Mouse (Mus musculus): ENCODE results near the gene Timm8a1. TPM values are rescaled to one million over a fixed set of nuclear protein-coding genes. Genes with fewer than 3 reads are reported as not detected.
"Not testable (repeated sequence)": the region's sequence is repeated elsewhere in the genome, so short reads cannot be mapped to it uniquely, and the experiment has no call there.

Gene Timm8a1
- polyA plus RNA-seq, 1 experiment from 2014 or later: 67.8 TPM

DNA sequence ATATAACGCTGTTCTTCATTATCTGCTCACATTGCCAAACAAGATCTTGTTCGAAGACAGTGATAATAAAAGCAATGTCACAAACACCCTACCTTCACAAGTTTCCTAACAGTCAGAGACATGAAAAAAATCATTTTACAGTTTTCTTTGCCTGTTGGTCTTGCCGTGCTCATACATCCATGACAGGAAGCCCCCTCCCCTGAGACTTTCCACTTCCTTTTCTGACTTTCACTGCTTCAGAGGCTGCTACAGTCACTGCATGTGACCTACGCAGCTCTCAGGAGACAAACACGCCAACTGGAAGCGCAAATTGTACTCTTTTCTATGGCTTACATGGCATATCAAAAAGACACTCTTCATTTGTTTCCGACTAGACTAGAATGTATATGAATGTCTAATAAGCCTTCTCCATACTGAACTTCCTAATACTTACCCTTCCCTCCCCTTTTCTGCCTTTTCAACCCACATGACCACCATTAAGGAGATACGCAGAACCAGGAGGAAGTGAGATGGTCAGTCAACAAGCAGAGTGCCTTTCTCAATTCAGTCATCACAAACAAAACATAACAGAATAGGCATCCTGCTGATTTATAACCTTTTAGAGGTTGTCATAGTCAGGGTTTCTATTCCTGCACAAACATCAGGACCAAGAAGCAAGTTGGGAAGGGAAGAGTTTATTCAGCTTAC lies 25.0 kb upstream of the Timm8a1 start:
- Histone ChIP-seq H3K27ac (no peak overlapping the region), H3K4me2 (no peak overlapping the region), H3K4me1 (replicated peaks) (no peaks in the 10 kb centered on the region), H3K36me3 (no peaks in the 10 kb centered on the region), H3K4me3 (replicated peaks) (no peak overlapping the region), H3K9me3 (no peaks in the 10 kb centered on the region), H3K27me3 (no peaks in the 10 kb centered on the region; the same call in 1 of the 2 replicates), H3K9ac (replicated peaks) (no peak overlapping the region)
- WGBS: 83% methylated on average over 8 of the region's 8 CpGs
- ATAC-seq (ENCODE audit: insufficient number of reproducible peaks, insufficient read depth, low FRiP score, low TSS enrichment, low read depth): no peak

- no peak for ATAC-seq (ENCODE audit: insufficient number of reproducible peaks, insufficient read depth, low FRiP score, low TSS enrichment, low read depth)
- no peak overlapping the region for H3K4me3 ChIP-seq (replicated peaks)
These were observed 22.7 kb upstream of the Timm8a1 start for GRCm38 (mm10) chrX:134564326-134564725.

DNA sequence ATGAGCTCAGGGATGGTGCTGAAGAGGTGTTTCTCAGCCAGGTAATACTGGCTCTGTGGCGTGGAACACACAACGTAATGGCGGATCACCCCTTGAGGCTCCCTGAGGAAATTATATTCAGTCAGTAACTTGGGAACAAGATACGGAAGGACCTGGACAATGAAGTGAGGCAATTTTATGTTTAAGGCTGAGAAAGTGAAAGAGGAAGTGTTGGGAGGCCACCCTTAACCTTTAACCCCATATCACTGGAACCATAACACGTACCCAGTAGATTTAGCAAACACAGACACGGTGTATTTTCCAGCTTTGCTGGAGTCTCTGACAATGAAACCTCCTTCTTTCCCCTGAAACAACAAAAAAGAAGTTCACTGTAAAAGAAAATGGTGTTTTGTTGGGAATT lies 12.8 kb upstream of the Timm8a1 start:
- Histone ChIP-seq H3K4me1 (replicated peaks) (no peaks in the 10 kb centered on the region), H3K36me3 (no peaks in the 10 kb centered on the region), H3K27ac (no peak overlapping the region), H3K4me3 (replicated peaks) (no peak overlapping the region), H3K9ac (replicated peaks) (no peak overlapping the region), H3K27me3 (no peaks in the 10 kb centered on the region; the same call in 1 of the 2 replicates), H3K4me2 (no peak overlapping the region), H3K9me3 (no peaks in the 10 kb centered on the region)
- no peak for ATAC-seq (ENCODE audit: insufficient number of reproducible peaks, insufficient read depth, low FRiP score, low TSS enrichment, low read depth)
- 70% methylated on average over 6 of the region's 6 CpGs for WGBS

More at GRCm38 (mm10) chrX:134564326-134564725, 22.7 kb upstream of the Timm8a1 start:
- Histone ChIP-seq H3K27me3 (no peaks in the 10 kb centered on the region), H3K27ac (no peak overlapping the region), H3K9me3 (no peaks in the 10 kb centered on the region), H3K9ac (replicated peaks) (no peak overlapping the region), H3K36me3 (no peaks in the 10 kb centered on the region), H3K4me2 (no peak overlapping the region), H3K4me1 (replicated peaks) (no peaks in the 10 kb centered on the region)
- 94% methylated on average over 4 of the region's 4 CpGs for WGBS

GRCm38 (mm10) chrX:134553326-134553725 lies 11.7 kb upstream of the Timm8a1 start:
- H3K4me1 ChIP-seq (replicated peaks): no peaks in the 10 kb centered on the region
- no peaks in the 10 kb centered on the region for H3K36me3 ChIP-seq
- H3K9ac ChIP-seq (replicated peaks): no peak overlapping the region
- ATAC-seq (ENCODE audit: insufficient number of reproducible peaks, insufficient read depth, low FRiP score, low TSS enrichment, low read depth): no peak
- no peak overlapping the region for H3K27ac ChIP-seq
- no peaks in the 10 kb centered on the region; the same call in 1 of the 2 replicates for H3K27me3 ChIP-seq
- H3K9me3 ChIP-seq: no peaks in the 10 kb centered on the region
- no peak overlapping the region for H3K4me2 ChIP-seq
- 85% methylated on average over 4 of the region's 4 CpGs for WGBS
- no peak overlapping the region for H3K4me3 ChIP-seq (replicated peaks)

DNA sequence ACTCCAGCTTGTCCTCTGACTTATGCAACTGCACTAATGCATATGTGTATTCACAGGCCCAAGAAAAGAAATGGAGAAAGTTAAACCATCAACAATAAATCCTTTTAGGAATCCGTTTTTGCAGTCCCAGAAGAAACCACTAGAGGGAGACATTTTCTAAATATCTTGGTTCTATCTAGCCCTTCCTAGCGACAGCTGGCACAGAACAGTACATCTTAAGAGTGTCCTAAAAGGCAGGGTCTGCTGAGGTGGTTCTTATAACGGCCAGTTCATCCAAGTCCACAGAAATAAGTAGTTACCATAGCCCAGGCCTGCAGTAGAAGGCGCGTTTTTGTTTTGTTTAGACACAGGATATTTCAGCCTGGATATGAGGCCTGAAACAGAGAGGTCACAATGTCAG lies 9.2 kb upstream of the Timm8a1 start:
- no peak for ATAC-seq (ENCODE audit: insufficient number of reproducible peaks, insufficient read depth, low FRiP score, low TSS enrichment, low read depth)
- Histone ChIP-seq H3K4me2 (no peak overlapping the region), H3K27ac (no peak overlapping the region), H3K9me3 (no peaks in the 10 kb centered on the region), H3K4me3 (replicated peaks) (no peak overlapping the region), H3K36me3 (no peaks in the 10 kb centered on the region), H3K27me3 (no peaks in the 10 kb centered on the region; the same call in 1 of the 2 replicates), H3K9ac (replicated peaks) (no peak overlapping the region), H3K4me1 (replicated peaks) (no peaks in the 10 kb centered on the region)
- 19% methylated on average over 5 of the region's 5 CpGs for WGBS

DNA sequence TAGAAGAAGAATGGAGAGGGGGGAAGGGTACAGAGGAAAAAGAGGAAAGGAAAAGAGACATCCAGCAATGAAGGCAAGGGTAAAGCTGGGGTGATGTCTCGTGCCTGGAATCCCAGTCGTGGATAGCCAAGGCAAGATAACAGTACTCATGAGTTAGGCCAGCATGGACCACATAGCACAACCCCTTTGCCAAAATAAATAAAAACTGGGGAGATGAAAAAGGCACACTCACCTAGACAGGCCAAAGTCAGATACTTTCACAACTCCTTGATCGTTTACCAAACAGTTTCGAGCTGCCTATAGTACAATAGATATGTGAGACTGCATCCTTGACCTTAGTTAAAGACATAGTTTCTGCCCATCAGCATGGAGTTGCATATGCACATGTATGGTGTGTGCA lies 5.7 kb upstream of the Timm8a1 start:
- WGBS: 88% methylated on average over 4 of the region's 4 CpGs
- no peaks in the 10 kb centered on the region; the same call in 1 of the 2 replicates for H3K27me3 ChIP-seq
- no peak overlapping the region for H3K27ac ChIP-seq
- H3K9me3 ChIP-seq: no peaks in the 10 kb centered on the region
- H3K36me3 ChIP-seq: no peaks in the 10 kb centered on the region
- no peaks in the 10 kb centered on the region for H3K4me1 ChIP-seq (replicated peaks)
- H3K4me2 ChIP-seq: no peak overlapping the region
- no peak for ATAC-seq (ENCODE audit: insufficient number of reproducible peaks, insufficient read depth, low FRiP score, low TSS enrichment, low read depth)
- no peak overlapping the region for H3K9ac ChIP-seq (replicated peaks)
- H3K4me3 ChIP-seq (replicated peaks): no peak overlapping the region

- Histone ChIP-seq H3K4me3 (replicated peaks) (peak overlapping the region; percentile 53), H3K9ac (replicated peaks) (peak overlapping the region; percentile 56), H3K27ac (peak overlapping the region; percentile 79; the same call in 1 of the 2 replicates), H3K9me3 (no peaks in the 10 kb centered on the region), H3K36me3 (no peaks in the 10 kb centered on the region), H3K27me3 (no peaks in the 10 kb centered on the region), H3K4me1 (replicated peaks) (no peaks in the 10 kb centered on the region), H3K4me2 (peak overlapping the region; percentile 48)
- WGBS: 16% methylated on average over 6 of the region's 6 CpGs
- ATAC-seq (ENCODE audit: insufficient number of reproducible peaks, insufficient read depth, low FRiP score, low TSS enrichment, low read depth): no peak
These were observed 267 bp upstream of the Timm8a1 start for GRCm38 (mm10) chrX:134541955-134542308.

- peak overlapping the region; percentile 53 for H3K4me3 ChIP-seq (replicated peaks)
- 30% methylated on average over 12 of the region's 12 CpGs for WGBS
- peak overlapping the region; percentile 63 for H3K9ac ChIP-seq (replicated peaks)
- peak overlapping the region; percentile 2; the same call in 1 of the 2 replicates for H3K27ac ChIP-seq
- no peaks in the 10 kb centered on the region for H3K9me3 ChIP-seq
- no peaks in the 10 kb centered on the region for H3K4me1 ChIP-seq (replicated peaks)
- H3K27me3 ChIP-seq: no peaks in the 10 kb centered on the region
- ATAC-seq (ENCODE audit: insufficient number of reproducible peaks, insufficient read depth, low FRiP score, low TSS enrichment, low read depth): no peak
- no peaks in the 10 kb centered on the region for H3K36me3 ChIP-seq
- peak overlapping the region; percentile 57 for H3K4me2 ChIP-seq
These were observed 1.1 kb downstream of the Timm8a1 start for GRCm38 (mm10) chrX:134540414-134541135.

DNA sequence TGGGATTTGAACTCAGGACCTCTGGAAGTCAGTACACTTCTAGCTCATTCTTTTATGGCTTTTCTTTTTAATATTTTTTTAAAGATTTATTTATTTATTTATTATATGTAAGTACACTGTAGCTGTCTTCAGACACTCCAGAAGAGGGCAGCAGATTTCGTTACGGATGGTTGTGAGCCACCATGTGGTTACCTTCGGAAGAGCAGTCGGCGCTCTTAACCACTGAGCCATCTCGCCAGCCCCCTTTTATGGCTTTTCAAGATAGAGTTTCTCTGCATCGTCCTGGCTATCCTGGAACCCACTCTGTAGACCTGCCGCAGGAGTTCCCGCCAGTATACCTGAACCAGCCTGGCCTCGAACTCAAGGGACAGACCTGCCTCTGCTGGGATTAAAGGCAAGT lies 1.9 kb downstream of the Timm8a1 start:
- H3K27ac ChIP-seq; H3K4me3 ChIP-seq (replicated peaks); H3K9me3 ChIP-seq; H3K27me3 ChIP-seq; H3K4me1 ChIP-seq (replicated peaks); H3K36me3 ChIP-seq; H3K9ac ChIP-seq (replicated peaks); ATAC-seq (ENCODE audit: insufficient number of reproducible peaks, insufficient read depth, low FRiP score, low TSS enrichment, low read depth): not testable (repeated sequence)
- H3K4me2 ChIP-seq: peak overlapping the region; percentile 57; the same call in 1 of the 2 replicates
- 83% methylated on average over 10 of the region's 10 CpGs for WGBS

DNA sequence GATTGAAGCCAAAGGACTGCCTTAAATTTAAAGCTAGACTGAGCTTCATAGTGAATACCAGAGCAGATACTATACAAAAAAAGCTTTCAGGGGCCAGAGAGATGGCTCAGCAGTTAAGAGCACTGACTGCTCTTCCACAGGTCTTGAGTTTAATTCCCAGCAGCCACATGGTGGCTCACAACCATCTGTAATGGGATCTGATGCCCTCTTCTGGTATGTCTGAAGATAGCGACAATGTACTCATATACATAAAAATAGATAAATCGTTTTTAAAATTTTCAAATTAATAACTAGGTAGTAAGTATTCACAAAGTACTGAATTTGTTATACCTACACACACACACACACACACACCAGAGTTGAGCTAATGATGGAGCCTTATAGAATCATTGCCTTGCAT lies 8.3 kb downstream of the Timm8a1 start:
- Histone ChIP-seq H3K9me3 (no peaks in the 10 kb centered on the region), H3K27ac (no peak overlapping the region), H3K4me3 (replicated peaks) (no peak overlapping the region), H3K4me1 (replicated peaks) (no peaks in the 10 kb centered on the region), H3K9ac (replicated peaks) (no peak overlapping the region), H3K27me3 (0 out of 2 replicates have a peak, but pooled peaks cover 3% of the 10 kb centered on the region), H3K36me3 (no peaks in the 10 kb centered on the region), H3K4me2 (no peak overlapping the region)
- WGBS: 79% methylated on average over 2 of the region's 2 CpGs
- no peak for ATAC-seq (ENCODE audit: insufficient number of reproducible peaks, insufficient read depth, low FRiP score, low TSS enrichment, low read depth)

GRCm38 (mm10) chrX:134525260-134525659 lies 16.4 kb downstream of the Timm8a1 start:
- Histone ChIP-seq H3K36me3 (no peaks in the 10 kb centered on the region), H3K4me2 (no peak overlapping the region), H3K4me1 (replicated peaks) (no peaks in the 10 kb centered on the region), H3K27ac (no peak overlapping the region), H3K27me3 (0 out of 2 replicates have a peak, but pooled peaks cover 6% of the 10 kb centered on the region), H3K9me3 (no peaks in the 10 kb centered on the region), H3K4me3 (replicated peaks) (no peak overlapping the region), H3K9ac (replicated peaks) (no peak overlapping the region)
- WGBS: 81% methylated on average over 4 of the region's 4 CpGs
- ATAC-seq (ENCODE audit: insufficient number of reproducible peaks, insufficient read depth, low FRiP score, low TSS enrichment, low read depth): no peak

Measured in limb, embryonic 12.5 days (tissue).